Mouse (Mus musculus) 3134 (cell line): Measurements from ENCODE around the gene Nudt14.

Experiments
- DNase-seq: peaks from one replicate; pipeline ENCODE4 v3.0.0-alpha.2; 2011; ENCODE audit warnings: low spot score; ENCODE audit not compliant: insufficient read length; ENCODE audit errors: extremely low read depth

The Nudt14 gene

GRCm38 (mm10) chr12:112941776-112942713 lies at the start of gene Nudt14:
Gene Nudt14, minus strand, starts transcription at chr12:112942124.
- peak; percentile 75 for DNase-seq

- DNase-seq: no peak
Measured at GRCm38 (mm10) chr12:112991444-112991843, 49.5 kb upstream of the Nudt14 start.

- DNase-seq: no peak
Measured at GRCm38 (mm10) chr12:112990706-112991405, 48.9 kb upstream of the Nudt14 start.

GRCm38 (mm10) chr12:112987877-112988276 lies 46.0 kb upstream of the Nudt14 start:
- no peak for DNase-seq

GRCm38 (mm10) chr12:112985346-112985745 lies 43.4 kb upstream of the Nudt14 start:
- DNase-seq: no peak

- DNase-seq: no peak
Measured at GRCm38 (mm10) chr12:112982031-112982430, 40.1 kb upstream of the Nudt14 start.

GRCm38 (mm10) chr12:112977156-112977555 lies 35.2 kb upstream of the Nudt14 start:
- DNase-seq: no peak

- DNase-seq: peak; percentile 83
Measured at GRCm38 (mm10) chr12:112976371-112977073, 34.6 kb upstream of the Nudt14 start, which contains the start of gene Btbd6. Gene Btbd6, plus strand, starts transcription at chr12:112976482.

GRCm38 (mm10) chr12:112974736-112975135 lies 32.8 kb upstream of the Nudt14 start:
- DNase-seq: no peak

- DNase-seq: no peak
Measured at GRCm38 (mm10) chr12:112969616-112970015, 27.7 kb upstream of the Nudt14 start.

- DNase-seq: no peak
Measured at GRCm38 (mm10) chr12:112968943-112969342, 27.0 kb upstream of the Nudt14 start.

GRCm38 (mm10) chr12:112965783-112966182 lies 23.9 kb upstream of the Nudt14 start:
- no peak for DNase-seq

GRCm38 (mm10) chr12:112961872-112962271 lies 19.9 kb upstream of the Nudt14 start:
- DNase-seq: peak; percentile 78

- DNase-seq: no peak
Measured at GRCm38 (mm10) chr12:112961428-112961827, 19.5 kb upstream of the Nudt14 start.

GRCm38 (mm10) chr12:112959421-112959820 lies 17.5 kb upstream of the Nudt14 start:
- DNase-seq: no peak

GRCm38 (mm10) chr12:112958303-112958702 lies 16.4 kb upstream of the Nudt14 start:
- peak; percentile 54 for DNase-seq

- DNase-seq: no peak
Measured at GRCm38 (mm10) chr12:112955800-112956199, 13.9 kb upstream of the Nudt14 start.

- DNase-seq: no peak
Measured at GRCm38 (mm10) chr12:112952926-112953565, 11.1 kb upstream of the Nudt14 start.

GRCm38 (mm10) chr12:112952433-112952832 lies 10.5 kb upstream of the Nudt14 start:
- peak; percentile 78 for DNase-seq

GRCm38 (mm10) chr12:112951150-112951842 lies 9.4 kb upstream of the Nudt14 start:
- no peak for DNase-seq
